Mouse (Mus musculus): ENCODE measurements at regions not wholly inside any gene's neighbourhood (a gene's known extent, or its start where the extent isn't known, plus 50 kb on each side); places are given as distances from the start of the nearest gene placed in this dataset.
A peak's percentile ranks its signal among the peaks of the same experiment; 100 is the strongest.

- no peak for DNase-seq (ENCODE audit: low spot score in 2 of 2)
Measured at GRCm38 (mm10) chr6:106876690-106877089, 76.8 kb upstream of the Crbn start.

- no peak for DNase-seq (ENCODE audit: low spot score in 2 of 2)
Measured at GRCm38 (mm10) chr6:106891879-106892638, 92.2 kb upstream of the Crbn start.

GRCm38 (mm10) chr6:106892639-106892934 is 92.7 kb upstream of the Crbn start:
- DNase-seq (ENCODE audit: low spot score in 2 of 2): no peak

GRCm38 (mm10) chr6:106903953-106904683 is 104.2 kb upstream of the Crbn start:
- peak in 1 of 2 experiments; percentile 4 for DNase-seq (ENCODE audit: low spot score in 2 of 2)

GRCm38 (mm10) chr6:106915121-106915520 is 115.2 kb upstream of the Crbn start:
- no peak for DNase-seq (ENCODE audit: low spot score in 2 of 2)

GRCm38 (mm10) chr6:106916683-106917289 is 116.9 kb upstream of the Crbn start:
- DNase-seq (ENCODE audit: low spot score in 2 of 2): no peak

- DNase-seq (ENCODE audit: low spot score in 2 of 2): no peak
Measured at GRCm38 (mm10) chr6:106920951-106921350, 121.1 kb upstream of the Crbn start.

- no peak for DNase-seq (ENCODE audit: low spot score in 2 of 2)
Measured at GRCm38 (mm10) chr6:106925486-106925885, 125.6 kb upstream of the Crbn start.

- DNase-seq (ENCODE audit: low spot score in 2 of 2): peak; percentile 3 to 8
Measured at GRCm38 (mm10) chr6:106933584-106933983, 133.7 kb upstream of the Crbn start.

- peak in 1 of 2 experiments; percentile 3 for DNase-seq (ENCODE audit: low spot score in 2 of 2)
Measured at GRCm38 (mm10) chr6:106946227-106946927, 146.5 kb upstream of the Crbn start.

- DNase-seq (ENCODE audit: low spot score in 2 of 2): no peak
Measured at GRCm38 (mm10) chr6:106950909-106951308, 151.0 kb upstream of the Crbn start.

GRCm38 (mm10) chr6:106961320-106961719 is 161.4 kb upstream of the Crbn start:
- no peak for DNase-seq (ENCODE audit: low spot score in 2 of 2)

GRCm38 (mm10) chr6:106964337-106964736 is 164.5 kb upstream of the Crbn start:
- no peak for DNase-seq (ENCODE audit: low spot score in 2 of 2)

- DNase-seq (ENCODE audit: low spot score in 2 of 2): no peak
Measured at GRCm38 (mm10) chr6:106975439-106975838, 175.6 kb upstream of the Crbn start.

GRCm38 (mm10) chr6:106978721-106979120 is 178.8 kb upstream of the Crbn start:
- no peak for DNase-seq (ENCODE audit: low spot score in 2 of 2)

- no peak for DNase-seq (ENCODE audit: low spot score in 2 of 2)
Measured at GRCm38 (mm10) chr6:106979755-106980154, 179.9 kb upstream of the Crbn start.

- no peak for DNase-seq (ENCODE audit: low spot score in 2 of 2)
Measured at GRCm38 (mm10) chr6:106980188-106980587, 180.3 kb upstream of the Crbn start.

- no peak for DNase-seq (ENCODE audit: low spot score in 2 of 2)
Measured at GRCm38 (mm10) chr6:106981232-106981631, 181.4 kb upstream of the Crbn start.

- no peak for DNase-seq (ENCODE audit: low spot score in 2 of 2)
Measured at GRCm38 (mm10) chr6:106985132-106985801, 185.4 kb upstream of the Crbn start.

- no peak for DNase-seq (ENCODE audit: low spot score in 2 of 2)
Measured at GRCm38 (mm10) chr6:106991586-106991985, 191.7 kb upstream of the Crbn start.

GRCm38 (mm10) chr6:107004406-107005120 is 204.7 kb upstream of the Crbn start:
- DNase-seq (ENCODE audit: low spot score in 2 of 2): peak; percentile 42 to 56
